Mouse (Mus musculus) heart, adult 2 months (tissue): ENCODE data around the gene Chst3.

Experiments used
- CTCF ChIP-seq: fragments of 200-600 bp; IDR thresholded peaks from 2 replicates; pipeline ENCODE4 v1.8.1; 2022; ENCODE audit warnings: antibody characterized with exemption, mild to moderate bottlenecking, moderate library complexity
- EP300 ChIP-seq: fragments of 200-500 bp; IDR thresholded peaks from 2 replicates; pipeline ENCODE4 v1.6.1; 2011; ENCODE audit warnings: low read depth, low read length, control low read depth; ENCODE audit not compliant: insufficient read depth
- POLR2A ChIP-seq: fragments of 200-500 bp; IDR thresholded peaks from 2 replicates; pipeline ENCODE4 v1.6.1; 2011; ENCODE audit warnings: mild to moderate bottlenecking, low read depth, low read length, control low read depth; ENCODE audit not compliant: insufficient read depth

DNA sequence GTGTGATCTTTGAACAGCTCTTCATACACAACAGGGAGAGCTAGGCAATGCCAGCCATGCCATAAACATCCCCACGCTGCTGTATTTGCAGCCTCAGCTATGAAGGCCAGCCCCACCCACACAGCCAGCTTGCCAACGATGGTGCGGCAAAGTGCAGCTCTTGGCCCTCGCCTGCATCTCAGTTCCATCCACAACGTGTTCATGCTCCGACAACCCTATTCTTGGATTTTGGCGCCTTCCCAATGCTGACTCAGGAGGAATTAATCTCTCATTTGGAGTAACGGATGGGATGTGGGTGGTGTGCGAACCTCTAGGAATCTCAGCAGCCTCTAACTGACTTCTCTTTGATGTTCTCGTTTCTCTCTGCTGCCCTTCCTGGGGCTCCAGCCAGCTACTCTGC is 46.0 kb downstream of the Chst3 start:
- TF ChIP-seq CTCF (no peak), POLR2A (no peak), EP300 (no peak)
